Mouse (Mus musculus) cerebellum, adult 11 months (tissue): ENCODE measurements around the gene Derl3.

Experiments used
- DNase-seq: peaks from one replicate; pipeline ENCODE4 v3.0.0; 2022

Derl3 gene

DNA sequence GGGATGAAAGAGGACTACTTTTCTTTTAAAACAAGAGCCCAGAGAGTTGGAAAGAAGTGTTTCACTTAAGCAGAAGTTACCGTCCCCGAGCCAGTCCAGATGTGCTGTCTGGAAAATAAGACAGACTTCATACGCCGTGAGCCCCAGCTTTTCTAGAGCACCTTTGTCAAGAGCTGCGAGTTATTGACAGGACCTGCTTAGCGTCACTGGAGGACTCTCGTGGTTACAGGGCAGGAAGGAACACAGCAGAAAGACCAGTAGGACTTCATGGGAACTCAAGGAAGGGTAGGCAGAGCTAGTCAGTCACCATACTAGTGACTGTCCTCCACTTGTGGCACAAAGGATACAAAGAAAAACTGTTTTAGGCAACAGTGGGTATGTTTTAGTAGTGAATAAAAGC lies 22.3 kb downstream of the Derl3 start:
- DNase-seq, result no peak

DNA sequence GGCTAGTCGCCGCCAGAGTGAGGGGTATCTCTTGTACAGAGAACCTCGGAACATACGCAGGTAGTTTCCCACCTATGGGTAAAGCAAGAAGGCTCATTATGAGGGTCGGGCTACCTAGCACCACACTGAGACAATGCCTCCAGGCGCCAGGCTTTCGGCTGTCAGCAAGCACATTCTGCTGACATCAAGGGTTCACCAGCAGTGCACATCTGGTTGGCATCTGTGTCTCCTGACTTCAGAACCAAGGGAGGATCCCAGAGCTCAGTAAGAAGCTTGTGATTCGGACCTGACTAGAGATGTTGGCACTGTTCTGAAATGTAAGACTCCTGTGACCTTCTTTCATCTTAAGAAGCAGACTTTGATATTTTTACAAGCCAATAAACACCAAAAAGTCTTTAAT lies 23.6 kb downstream of the Derl3 start:
- no peak for DNase-seq

DNA sequence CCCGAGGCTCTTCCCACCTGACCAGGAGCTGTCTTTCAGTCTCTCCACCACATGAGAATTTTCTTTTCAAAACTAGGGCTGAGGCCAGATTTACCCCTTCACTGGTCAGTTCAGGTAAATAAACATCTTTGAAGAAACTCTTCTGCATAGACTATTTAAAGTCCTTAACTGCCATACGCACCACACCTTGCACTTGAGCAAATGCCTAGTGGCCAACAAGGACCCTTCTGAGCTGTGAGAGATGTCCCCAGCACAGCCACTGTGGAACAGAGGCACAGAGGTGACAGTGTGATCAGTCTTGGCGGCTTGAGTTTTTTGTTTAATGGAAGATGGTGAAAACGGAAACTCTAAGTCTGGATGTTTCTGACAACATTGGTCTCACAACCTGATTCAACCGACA lies 25.8 kb downstream of the Derl3 start:
- DNase-seq, result no peak

DNA sequence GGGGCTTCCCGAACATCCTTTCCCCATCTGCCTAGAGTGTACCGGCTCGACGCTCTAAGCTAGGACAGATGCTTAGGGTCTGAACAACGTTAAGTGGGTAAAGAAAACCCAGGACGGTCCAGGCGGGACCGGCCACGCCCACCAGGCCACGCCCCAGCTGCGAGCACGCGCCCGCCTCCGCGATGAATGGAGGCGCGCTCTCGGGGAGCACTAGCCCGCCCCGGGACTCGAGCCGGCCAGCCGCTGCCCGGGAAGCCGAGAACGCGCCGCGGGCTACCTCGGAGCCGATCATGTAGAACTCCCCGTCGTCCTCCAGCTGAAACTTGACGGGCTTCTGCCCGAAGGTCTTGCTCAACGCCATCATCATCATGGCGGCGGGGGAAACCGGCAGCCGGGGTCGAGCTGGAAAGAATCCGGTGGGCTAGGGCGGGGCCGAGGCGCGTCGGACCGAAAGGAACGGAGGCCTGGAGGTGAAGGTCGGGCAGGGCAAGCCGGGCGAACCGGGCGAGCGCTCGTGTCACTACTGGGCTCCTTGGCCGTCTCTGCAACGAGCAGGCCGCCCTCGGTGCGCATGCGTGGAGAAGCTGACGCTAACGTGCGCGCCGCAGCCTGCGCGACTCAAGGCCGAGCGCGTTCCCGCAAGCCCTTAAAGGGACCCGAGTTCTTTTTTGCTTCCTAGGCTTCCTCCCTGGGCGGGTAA lies 28.0 kb downstream of the Derl3 start, which contains the start of gene Smarcb1:
Gene Smarcb1, minus strand, starts transcription at position 592 of the 700 bp plus-strand sequence.
- peak; percentile 96 for DNase-seq

DNA sequence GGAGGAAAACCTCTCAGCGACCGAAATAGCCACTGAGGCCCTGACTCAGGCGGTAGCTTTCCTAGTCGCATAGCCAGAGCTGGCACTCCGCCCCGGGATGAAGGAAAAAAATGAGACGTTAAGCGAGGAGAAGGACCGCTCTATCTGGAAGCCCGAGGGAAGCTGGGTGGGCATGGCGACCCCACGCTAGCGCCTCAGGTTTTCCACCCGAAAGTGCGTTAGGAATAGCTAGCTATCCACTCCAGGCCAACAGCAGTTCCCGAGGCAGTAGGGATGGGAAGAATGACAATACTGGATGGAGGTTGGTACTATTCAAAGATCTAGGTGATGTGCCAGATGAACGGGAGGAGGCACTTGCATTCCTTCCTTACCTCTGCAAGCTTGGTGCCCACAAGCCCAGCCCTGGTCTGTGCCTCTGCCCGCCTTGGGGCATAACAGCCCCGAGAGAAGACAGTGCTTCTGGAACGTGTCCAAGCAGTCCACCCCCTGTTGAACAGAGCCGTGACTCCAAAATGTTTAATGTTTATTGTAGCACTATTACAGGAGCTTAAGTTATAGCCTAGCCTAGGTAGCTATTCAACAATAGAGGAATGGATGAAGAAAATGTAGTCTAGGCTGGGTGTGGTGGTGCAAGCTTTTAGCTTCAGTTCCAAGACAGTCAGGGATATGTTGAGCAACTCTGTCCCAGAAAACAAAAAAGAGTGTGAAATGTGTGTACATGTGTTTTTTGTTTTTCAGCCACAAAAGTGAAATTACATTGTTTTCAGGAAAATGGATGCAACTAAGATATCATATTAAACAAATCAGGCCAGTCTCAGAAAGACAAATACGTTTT lies 28.7 kb downstream of the Derl3 start:
- DNase-seq, result peak; percentile 47

DNA sequence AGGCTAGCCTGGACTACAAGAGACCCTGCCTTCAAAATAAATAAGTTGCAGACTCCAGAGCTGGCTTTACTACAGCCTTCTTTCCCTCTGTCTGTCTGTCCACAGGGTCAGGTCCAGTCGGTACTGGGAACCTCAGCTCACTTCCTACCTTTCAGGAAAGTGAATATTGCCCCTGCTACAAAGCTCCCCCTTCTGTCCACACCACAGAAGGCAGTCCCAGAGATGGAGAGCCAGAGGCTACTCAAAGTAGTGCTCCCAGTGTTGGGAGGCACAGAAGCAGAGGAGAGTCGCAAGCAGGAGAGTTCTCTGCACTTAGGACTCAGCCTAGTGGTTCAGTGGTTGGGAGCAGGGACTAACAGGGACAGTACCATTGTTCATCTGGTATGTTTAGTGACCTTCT lies 31.1 kb downstream of the Derl3 start:
- no peak for DNase-seq

DNA sequence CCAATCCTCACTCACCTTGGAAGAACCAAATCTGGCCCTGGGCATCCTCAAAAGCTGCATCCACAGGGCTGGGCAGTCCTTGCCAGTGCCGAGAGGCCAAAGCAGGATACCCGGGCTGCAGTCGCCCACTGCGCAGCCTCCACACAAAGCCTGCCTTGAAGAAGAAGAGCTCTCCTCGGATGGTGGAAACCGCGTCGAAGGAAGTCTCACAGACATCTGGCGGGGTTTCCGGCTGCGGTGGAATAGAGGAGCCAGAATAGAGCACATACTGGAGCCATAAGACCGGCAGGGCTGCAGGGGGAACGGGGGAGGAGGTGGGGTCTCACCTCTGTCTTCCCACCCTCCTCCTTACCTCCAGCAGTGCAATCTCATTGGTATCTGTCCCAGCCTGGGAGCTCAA lies 33.2 kb downstream of the Derl3 start:
- DNase-seq, result no peak

DNA sequence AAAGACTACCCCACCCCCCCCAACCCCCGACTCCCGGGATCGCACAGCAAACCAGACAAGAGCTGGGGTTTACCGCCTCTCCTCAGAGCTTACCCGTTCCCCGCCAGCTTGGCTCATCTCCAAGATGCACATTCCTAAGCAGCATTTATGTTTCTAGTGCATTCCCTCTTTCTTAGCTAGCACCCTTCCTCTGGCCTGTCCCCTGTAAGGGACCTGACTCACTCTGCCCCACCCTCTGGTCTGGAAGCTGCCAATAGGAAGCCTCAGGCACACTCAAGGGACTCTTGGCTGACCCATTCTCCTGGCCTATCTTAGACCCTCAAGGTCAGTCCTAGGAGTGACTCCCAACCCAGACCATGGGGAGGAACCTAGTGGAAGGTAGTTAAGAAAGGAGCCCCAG lies 37.1 kb downstream of the Derl3 start:
- DNase-seq, result no peak

DNA sequence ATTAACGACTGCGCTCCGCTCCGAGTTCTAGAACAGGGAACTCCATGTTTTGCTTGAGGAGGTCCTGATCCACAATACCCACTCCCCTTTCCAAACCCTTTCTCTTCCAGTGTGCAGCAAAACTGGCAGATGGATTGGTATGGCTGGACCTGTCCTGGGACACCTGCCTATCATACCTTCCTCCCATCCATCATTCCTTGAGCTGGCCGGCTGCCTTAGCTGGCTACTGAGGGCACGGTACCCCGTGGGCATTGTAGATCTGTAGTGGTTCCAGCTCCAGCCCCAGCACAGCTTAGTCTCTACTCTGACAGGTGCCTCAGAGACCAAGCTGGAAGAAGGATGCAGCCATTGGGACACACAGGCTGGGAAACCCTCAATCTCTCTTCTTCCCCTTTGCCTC lies 38.1 kb downstream of the Derl3 start:
- DNase-seq, result no peak

DNA sequence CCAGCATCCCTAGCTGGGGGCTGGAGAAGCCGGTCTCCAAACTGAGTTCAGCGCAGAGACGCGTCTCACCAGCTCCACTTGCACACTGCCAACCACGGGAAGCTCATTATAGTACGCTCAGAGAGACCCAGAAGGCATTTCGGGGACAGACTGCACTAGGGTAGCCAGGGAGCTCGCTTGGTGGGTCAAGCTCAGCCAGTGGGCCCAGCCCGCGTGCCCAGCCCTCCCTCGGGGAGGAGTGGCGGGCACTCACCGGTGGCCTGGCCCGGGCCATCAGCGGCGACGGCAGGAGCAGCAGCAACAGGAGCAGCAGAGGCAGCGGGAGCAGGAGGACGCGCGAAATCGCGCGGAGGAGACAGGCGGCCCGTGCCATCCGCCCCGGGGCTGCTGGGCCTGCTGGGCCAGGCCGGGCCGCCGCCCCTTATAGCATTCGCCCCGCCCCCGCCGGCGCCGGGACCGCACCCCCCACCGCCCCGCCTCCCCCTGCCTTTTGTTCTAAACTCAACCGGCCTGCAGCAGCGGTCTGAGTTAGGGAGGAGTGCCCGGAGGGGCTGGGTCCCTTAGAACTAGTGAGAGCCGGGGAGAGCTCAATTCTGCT lies 39.0 kb downstream of the Derl3 start:
- DNase-seq, result no peak

DNA sequence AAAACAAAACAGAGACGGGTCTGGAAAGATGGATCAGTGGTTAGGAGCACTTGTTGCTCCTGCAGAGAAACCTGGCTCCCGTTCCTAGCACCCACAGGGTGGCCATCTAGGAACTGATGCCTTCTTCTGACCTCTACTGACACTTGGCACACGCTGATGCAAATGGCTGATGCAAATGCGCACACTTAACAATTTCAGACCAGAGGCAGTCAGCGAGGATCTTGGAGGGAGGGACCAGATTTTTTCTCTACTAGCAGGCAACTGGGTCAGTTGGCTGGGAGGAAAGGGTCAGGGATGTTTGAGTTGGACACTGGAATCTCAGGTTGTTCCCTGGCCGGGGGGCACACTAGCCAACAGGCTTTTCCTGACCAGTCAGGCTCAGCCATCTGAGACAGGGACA lies 39.7 kb downstream of the Derl3 start, which contains the start of gene Chchd10:
Gene Chchd10, plus strand, starts transcription at position 240 of the 400 bp plus-strand sequence.
- no peak for DNase-seq

DNA sequence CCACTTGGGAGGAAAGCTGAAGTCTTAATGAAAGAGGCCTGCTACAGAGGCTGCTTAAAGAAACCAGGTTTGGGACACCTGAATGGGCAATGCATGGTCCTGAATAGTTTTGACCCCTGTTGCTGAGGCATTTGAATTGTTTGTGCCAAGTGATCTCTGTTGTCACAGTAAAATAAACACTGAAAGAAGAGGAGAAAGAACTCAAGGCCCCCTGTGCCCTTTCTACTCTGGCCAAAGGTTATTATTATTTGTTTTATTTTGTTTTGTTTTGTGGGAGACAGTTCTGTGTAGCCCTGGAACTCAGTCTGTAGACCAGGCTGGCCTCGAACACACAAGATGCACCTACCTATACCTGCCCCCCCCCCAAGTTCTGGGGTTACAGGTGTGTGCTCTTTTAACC lies 41.8 kb downstream of the Derl3 start:
- DNase-seq, result no peak

DNA sequence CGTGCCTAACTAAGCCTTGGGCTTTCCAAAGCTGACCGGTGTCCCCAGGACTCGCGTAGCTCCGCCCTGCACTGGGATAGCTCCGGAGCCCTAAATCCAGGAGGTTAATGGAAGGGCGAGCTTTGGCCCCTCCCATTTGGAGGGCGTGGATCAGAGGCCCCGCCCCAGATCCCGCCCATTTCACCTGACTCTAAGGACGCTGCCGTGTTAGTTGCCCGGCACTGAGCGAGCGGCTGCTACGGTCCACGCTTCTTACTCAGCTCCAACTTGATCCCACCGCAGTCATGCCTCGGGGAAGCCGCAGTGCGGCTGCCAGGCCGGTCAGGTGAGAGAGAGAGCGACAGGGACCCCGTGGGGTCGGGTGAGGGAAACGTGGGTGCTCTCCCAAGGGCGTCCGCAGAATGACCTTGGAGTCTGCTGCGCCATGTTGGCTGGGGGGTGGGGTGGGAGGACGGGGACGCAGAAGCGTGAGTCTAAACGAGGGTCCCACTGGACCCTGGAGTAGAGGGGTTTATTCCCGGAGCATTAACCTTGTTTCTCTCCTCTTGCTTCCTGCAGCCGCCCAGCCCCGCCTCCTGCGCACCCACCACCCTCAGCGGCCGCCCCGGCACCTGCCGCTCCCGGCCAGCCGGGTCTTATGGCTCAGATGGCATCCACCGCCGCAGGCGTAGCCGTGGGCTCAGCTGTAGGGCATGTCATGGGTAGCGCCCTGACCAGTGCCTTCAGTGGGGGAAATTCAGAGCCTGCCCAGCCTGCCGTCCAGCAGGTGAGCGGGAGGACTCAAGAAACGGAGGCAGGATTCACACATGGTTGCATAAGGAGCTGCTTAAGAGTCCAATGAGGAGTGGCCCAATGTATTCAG lies 42.7 kb downstream of the Derl3 start, which contains the start of gene Mmp11:
Gene Mmp11, minus strand, starts transcription at position 817 of the 862 bp plus-strand sequence.
- DNase-seq, result peak; percentile 84

DNA sequence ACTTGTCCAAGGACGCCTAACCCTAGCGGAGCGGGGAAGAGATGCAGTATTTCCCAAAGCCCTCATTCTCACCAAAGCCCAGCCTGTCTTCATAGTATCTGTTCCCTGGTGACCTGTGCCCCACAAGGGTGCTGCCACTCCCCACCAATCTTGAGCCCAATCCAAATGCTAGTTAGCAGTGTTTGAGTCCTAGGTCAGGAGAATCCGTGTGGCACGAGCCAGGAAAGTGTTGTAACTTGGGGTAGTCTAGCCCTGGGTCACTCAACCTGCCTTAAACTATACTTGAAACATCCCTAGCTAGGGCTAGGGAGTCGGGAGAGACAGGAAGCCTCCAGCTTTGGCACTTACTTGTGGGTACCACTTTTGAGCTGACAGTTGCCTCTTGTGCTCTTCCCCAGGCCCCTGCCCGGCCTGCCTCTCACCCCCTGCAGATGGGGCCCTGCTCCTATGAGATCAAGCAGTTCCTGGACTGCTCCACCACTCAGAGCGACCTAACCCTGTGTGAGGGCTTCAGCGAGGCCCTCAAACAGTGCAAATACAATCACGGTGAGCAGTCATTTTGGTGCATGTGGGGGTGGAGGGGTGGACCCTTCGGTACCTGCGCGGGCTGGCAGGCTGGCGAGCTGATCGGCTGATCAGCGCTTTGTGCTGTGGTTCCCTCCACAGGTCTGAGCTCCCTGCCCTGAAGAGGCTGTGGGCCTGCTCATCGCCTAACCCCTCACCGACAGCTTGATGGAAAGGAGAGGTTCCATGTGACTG lies 43.9 kb downstream of the Derl3 start:
- peak; percentile 28 for DNase-seq

DNA sequence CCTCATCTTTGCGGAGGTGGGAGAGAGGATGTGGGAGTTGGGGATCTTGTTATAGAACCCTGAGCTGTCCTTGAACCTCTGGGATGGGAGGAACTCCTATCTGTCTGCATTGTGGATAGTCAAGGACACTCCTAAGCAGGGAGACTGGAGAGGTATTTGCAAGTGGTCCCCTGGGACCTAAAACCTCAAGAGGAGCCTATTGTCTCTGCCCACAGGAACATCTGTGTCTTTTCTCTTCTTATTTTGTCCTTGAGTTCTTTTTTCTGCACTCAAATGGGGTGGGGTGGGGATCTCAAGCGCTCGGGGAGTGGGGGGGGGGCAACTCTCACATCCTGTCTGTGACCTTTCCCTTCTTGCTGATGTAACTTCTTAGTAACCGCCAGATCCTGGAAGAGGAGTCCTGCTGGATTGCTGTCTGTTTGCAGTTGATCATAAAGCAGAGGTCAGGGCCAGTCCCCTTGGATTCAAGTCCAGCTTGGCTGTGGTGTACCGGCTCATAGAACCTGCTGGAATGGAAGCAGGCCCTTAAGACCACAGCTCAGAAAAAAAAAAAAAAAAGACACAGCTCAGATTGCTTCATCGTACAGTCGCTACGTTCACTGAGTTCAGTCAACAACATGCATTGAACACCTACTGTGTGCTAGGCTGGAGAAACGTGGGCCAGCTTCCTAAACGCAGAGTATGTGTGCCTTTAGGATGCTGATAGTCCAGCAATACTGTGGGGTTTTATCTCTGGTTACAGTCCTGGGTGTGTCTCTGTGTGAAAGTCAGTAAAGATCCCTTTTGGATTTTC lies 44.8 kb downstream of the Derl3 start:
- DNase-seq, result no peak

DNA sequence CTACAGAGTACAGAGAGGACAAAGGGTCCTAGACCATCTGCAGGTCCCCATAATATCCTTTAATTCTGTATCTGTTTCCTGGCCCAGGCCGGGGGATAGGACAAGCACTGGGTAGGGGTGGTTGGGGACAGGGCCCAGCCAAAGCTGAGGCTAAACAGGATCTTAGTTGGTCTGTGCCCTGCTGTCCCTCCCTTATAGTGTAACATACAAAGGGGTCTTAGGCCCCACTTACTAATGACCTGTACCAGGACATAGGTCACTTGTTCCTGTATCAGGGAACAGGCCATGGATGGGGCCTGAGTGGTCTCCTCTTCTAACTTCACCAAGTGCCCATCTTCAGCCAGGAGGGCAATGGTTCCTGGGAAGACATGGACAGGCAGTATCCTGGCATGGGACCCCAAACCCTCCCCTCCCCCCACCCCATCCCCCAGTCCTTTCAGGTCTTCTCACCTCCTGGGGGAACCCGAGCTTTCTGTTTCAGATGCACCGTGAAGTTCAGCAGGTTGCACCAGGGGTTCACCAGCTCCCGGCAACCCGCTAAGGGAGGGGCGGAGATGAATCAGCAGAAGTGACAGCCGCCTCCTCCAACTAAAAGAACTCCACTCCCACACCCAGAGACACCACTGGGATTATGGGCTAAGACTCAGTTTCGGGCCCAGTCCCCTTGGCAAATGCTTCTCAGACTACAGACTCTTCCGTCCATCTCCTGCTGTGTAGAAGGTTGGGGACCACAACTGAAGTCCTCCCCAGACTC lies 46.4 kb downstream of the Derl3 start:
- DNase-seq, result no peak

DNA sequence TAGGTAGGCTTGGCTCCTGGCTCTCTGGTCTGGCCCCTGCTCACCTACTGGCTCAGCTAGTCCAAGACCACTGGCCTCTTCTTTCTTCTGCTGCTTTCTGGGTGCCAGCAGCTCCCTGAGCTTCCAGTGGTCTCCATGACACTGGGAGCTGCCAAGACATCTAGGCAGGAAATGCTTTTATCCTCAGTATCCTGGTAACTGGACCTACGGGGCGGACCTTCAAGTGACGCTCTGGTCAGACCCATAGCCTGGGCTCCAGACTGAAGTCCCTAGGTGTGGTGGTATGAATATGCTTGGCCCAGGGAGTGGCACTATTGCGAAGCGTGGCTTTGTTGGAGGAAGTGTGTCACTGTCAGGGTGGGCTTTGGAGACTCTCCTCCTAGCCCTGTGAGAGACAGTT lies 47.3 kb downstream of the Derl3 start, which contains the start of gene Gm867:
Gene Gm867, minus strand, starts transcription at position 153 of the 400 bp plus-strand sequence.
- DNase-seq, result no peak

DNA sequence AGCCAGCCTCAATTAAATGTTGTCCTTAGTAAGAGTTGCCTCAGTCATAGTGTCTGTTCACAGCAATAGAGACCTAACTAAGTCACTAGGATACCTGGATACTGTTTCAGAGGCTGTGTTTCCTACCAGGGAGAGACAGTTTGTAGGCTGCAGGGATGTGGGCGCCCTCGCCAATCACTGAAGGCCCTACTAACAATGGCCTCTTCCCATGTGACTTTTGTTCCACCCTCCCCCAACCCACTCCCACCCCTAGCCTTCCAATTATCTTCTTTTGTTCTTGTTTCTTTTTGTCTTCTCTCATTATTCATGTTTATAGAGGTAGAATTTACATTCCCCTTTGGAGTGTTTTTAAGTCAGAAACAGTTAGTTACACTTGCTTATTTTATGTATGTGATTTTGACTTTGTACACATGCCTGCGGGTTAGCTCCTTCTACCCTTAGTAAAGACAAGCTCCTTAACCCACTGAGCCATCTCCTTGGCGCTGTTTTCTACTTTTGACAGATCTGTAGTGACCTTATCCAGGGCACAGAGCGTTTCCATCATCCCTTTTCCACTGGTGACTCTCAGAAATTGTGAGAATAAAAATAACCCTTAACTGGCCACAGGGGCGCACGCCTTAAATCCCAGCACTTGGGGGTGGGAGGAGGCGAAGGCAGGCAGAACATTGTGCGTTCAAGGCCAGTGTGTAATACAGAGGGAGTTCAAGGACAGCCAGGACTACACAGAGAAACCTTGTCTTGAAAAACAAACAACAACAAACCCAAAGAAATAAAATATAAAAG lies 48.0 kb downstream of the Derl3 start:
- DNase-seq, result no peak

DNA sequence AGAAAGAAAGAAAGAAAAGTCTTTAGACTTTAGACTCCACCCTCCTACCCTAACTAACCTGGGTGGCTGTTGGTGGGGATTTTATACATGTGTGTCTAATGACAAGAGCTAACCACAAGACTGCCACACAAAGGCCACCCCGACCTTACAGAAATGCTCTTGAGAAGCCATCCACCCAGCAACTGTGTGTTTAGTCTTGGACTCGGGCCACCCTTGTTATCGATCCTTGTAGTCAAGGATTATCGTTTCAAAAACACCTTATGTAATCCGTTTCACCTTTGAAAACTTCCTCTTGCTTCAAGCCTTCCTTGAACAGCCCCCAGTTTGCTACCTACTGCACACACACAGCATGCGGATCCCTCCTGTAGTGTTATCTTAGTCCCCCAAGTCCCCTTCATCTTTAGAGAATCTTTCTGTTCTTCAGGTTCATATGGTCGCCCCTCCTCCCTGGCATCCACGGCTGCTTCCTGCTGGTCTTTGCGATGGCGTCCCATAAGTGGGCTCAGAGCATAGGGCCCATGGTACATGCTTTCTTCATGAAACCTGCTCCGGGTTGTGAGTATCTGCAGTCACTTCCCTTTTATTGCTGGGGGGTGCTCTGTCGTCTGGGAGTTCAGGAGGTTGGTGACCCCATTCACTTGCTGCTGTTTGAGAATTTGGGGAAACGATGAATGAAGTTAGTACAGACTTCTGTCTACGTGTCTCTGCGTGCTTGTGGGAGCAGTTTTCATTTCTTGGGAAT lies 49.7 kb downstream of the Derl3 start, which contains the start of gene Vpreb3:
Gene Vpreb3, plus strand, starts transcription at position 322 of the 742 bp plus-strand sequence.
- DNase-seq, result no peak
